Mouse (Mus musculus) forebrain, embryonic 15.5 days (tissue): ENCODE data around the gene Tbc1d23. TPM values are rescaled to one million over a fixed set of nuclear protein-coding genes. Genes with fewer than 3 reads are reported as not detected.
"Not testable (repeated sequence)": the region's sequence is repeated elsewhere in the genome, so short reads cannot be mapped to it uniquely, and the experiment has no call there.

Experiments
- ATAC-seq: fragments of 200-750 bp; cut with Nextera tagmentation; replicated peaks from 2 replicates; pipeline ENCODE4 v1.8.0; 2017; ENCODE audit warnings: mild to moderate bottlenecking, moderate TSS enrichment, moderate library complexity
- H3K27ac ChIP-seq: fragments of 300-500 bp; sonication (generic); replicated peaks from 2 replicates; pipeline ENCODE4 v1.5.1; 2015; ENCODE audit warnings: mild to moderate bottlenecking, inconsistent platforms
- H3K27me3 ChIP-seq: fragments of 300-500 bp; sonication (generic); 2 replicates; pipeline ENCODE4 v1.6.1; 2015; ENCODE audit warnings: inconsistent platforms
- H3K36me3 ChIP-seq: fragments of 300-500 bp; sonication (generic); 2 replicates; pipeline ENCODE4 v1.6.1; 2015; ENCODE audit warnings: mild to moderate bottlenecking, inconsistent platforms
- H3K4me1 ChIP-seq: fragments of 300-500 bp; sonication (generic); 2 replicates; pipeline ENCODE4 v1.6.1; 2015; ENCODE audit warnings: inconsistent platforms
- H3K4me2 ChIP-seq: fragments of 300-500 bp; sonication (generic); replicated peaks from 2 replicates; pipeline ENCODE4 v1.6.1; 2015; ENCODE audit warnings: mild to moderate bottlenecking, inconsistent platforms
- H3K4me3 ChIP-seq: fragments of 300-500 bp; sonication (generic); 2 replicates; pipeline ENCODE4 v1.5.1; 2015; ENCODE audit warnings: mild to moderate bottlenecking, inconsistent platforms
- H3K9ac ChIP-seq: fragments of 300-500 bp; sonication (generic); replicated peaks from 2 replicates; pipeline ENCODE4 v1.6.1; 2015; ENCODE audit warnings: mild to moderate bottlenecking, inconsistent platforms
- H3K9me3 ChIP-seq: fragments of 300-500 bp; sonication (generic); 2 replicates; pipeline ENCODE4 v1.6.1; 2016; ENCODE audit warnings: inconsistent platforms
- WGBS: fragments of 180-500 bp; shearing (Covaris S2); methylation state at CpG from one replicate; pipeline ENCODE4 v1.1.7; 2015; ENCODE audit warnings: mixed read lengths; 5-methylcytosine and 5-hydroxymethylcytosine counted together
- polyA plus RNA-seq: library from polyadenylated mRNA; unstranded; fragments of >200 nt; fragmentation: Nextera tagmentation; extraction: Ambion mirVana; gene quantifications from 2 replicates; pipeline ENCODE4 v1.2.1, GENCODE M21; 2015

Gene Tbc1d23
- polyA plus RNA-seq, 1 experiment from 2014 or later = 33.7 TPM

GRCm38 (mm10) chr16:57196590-57196989 is 34.7 kb downstream of the Tbc1d23 start:
- H3K27ac ChIP-seq = no peak overlapping the region
- no peak overlapping the region for H3K4me2 ChIP-seq
- no peaks in the 10 kb centered on the region for H3K4me1 ChIP-seq
- no peak overlapping the region for H3K4me3 ChIP-seq
- peaks cover 19% of the 10 kb centered on the region for H3K36me3 ChIP-seq
- 86% methylated on average over 5 of the region's 5 CpGs for WGBS
- no peak overlapping the region for H3K9ac ChIP-seq
- no peaks in the 10 kb centered on the region for H3K27me3 ChIP-seq
- no peaks in the 10 kb centered on the region for H3K9me3 ChIP-seq
- no peak for ATAC-seq

- Histone ChIP-seq H3K27ac (no peak overlapping the region), H3K4me1 (no peaks in the 10 kb centered on the region), H3K4me2 (no peak overlapping the region), H3K9ac (no peak overlapping the region), H3K9me3 (no peaks in the 10 kb centered on the region), H3K4me3 (no peak overlapping the region), H3K27me3 (no peaks in the 10 kb centered on the region), H3K36me3 (peaks cover 30% of the 10 kb centered on the region)
- 89% methylated on average over 14 of the region's 14 CpGs for WGBS
- ATAC-seq = no peak
Observed at GRCm38 (mm10) chr16:57191214-57191613, 40.1 kb downstream of the Tbc1d23 start.

DNA sequence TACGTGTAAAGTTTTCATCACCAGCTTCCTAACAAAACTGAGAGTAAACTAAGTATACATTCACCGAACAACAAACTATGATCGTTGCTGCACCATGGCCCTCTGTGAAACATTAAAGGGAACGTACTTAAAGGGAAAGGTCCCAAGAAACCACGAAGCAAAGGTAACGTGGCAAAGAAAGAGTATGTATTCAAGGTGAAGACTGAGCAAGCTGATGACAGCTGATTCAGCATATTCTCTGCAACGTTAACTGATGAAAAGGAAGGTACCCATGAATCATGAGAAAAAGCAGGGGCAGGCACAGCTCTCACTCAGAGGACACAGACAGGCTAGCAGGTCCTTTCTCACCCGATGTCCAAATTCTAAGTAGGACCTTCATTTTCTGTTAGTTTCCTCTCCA is 40.9 kb downstream of the Tbc1d23 start:
- WGBS = 93% methylated on average over 8 of the region's 8 CpGs
- Histone ChIP-seq H3K9ac (no peak overlapping the region), H3K36me3 (peaks cover 34% of the 10 kb centered on the region)

GRCm38 (mm10) chr16:57189493-57189892 is 41.8 kb downstream of the Tbc1d23 start:
- peaks cover 34% of the 10 kb centered on the region for H3K36me3 ChIP-seq
- H3K27me3 ChIP-seq = no peaks in the 10 kb centered on the region
- no peak overlapping the region for H3K4me2 ChIP-seq
- H3K27ac ChIP-seq = no peak overlapping the region
- no peaks in the 10 kb centered on the region for H3K9me3 ChIP-seq
- H3K4me1 ChIP-seq = no peaks in the 10 kb centered on the region
- ATAC-seq = no peak
- WGBS = 90% methylated on average over 2 of the region's 2 CpGs
- no peak overlapping the region for H3K9ac ChIP-seq
- H3K4me3 ChIP-seq = no peak overlapping the region

More for the DNA sequence above, 40.9 kb downstream of the Tbc1d23 start:
- H3K27me3 ChIP-seq = no peaks in the 10 kb centered on the region
- no peaks in the 10 kb centered on the region for H3K4me1 ChIP-seq
- H3K27ac ChIP-seq = no peak overlapping the region
- H3K4me2 ChIP-seq = no peak overlapping the region
- ATAC-seq = no peak
- no peaks in the 10 kb centered on the region for H3K9me3 ChIP-seq
- H3K4me3 ChIP-seq = no peak overlapping the region

- WGBS = 89% methylated on average over 4 of the region's 4 CpGs
- H3K4me2 ChIP-seq = no peak overlapping the region
- H3K27ac ChIP-seq = no peak overlapping the region
- H3K27me3 ChIP-seq = no peaks in the 10 kb centered on the region
- H3K36me3 ChIP-seq = peaks cover 48% of the 10 kb centered on the region
- H3K9ac ChIP-seq = no peak overlapping the region
- no peaks in the 10 kb centered on the region for H3K9me3 ChIP-seq
- H3K4me3 ChIP-seq = no peak overlapping the region
- H3K4me1 ChIP-seq = no peaks in the 10 kb centered on the region
- no peak for ATAC-seq
Observed at GRCm38 (mm10) chr16:57186618-57187017, 44.7 kb downstream of the Tbc1d23 start.

DNA sequence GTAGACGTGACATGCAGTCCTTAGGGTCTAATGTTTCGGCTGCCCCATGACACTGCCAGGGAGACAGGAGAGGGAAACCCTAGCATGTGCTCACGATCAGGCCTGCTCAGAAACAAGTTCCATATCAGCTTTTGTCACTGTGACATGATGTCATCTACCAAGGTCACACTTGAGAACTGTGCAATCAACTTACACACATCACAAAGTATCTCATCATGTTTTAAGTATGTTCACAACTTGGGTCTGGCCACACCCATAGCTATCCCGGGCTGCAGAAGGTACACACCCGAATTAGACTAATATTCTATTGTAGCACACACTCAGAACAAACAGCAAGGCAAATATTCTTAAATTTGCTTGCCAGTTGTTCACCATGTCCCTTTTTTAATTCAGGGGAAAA is 49.3 kb downstream of the Tbc1d23 start:
- ATAC-seq = no peak

GRCm38 (mm10) chr16:57181180-57181579 is 50.1 kb downstream of the Tbc1d23 start:
- H3K9ac ChIP-seq = no peak overlapping the region
- ATAC-seq = no peak
- no peaks in the 10 kb centered on the region for H3K9me3 ChIP-seq
- 85% methylated on average over 11 of the region's 11 CpGs for WGBS
- H3K27me3 ChIP-seq = no peaks in the 10 kb centered on the region
- no peak overlapping the region for H3K27ac ChIP-seq
- H3K4me3 ChIP-seq = no peak overlapping the region
- no peak overlapping the region for H3K4me2 ChIP-seq
- no peaks in the 10 kb centered on the region for H3K4me1 ChIP-seq
- H3K36me3 ChIP-seq = peaks cover 35% of the 10 kb centered on the region

More for the DNA sequence above, 49.3 kb downstream of the Tbc1d23 start:
- Histone ChIP-seq H3K4me1 (no peaks in the 10 kb centered on the region), H3K4me3 (no peak overlapping the region), H3K4me2 (no peak overlapping the region), H3K9me3 (no peaks in the 10 kb centered on the region), H3K27ac (no peak overlapping the region), H3K9ac (no peak overlapping the region), H3K36me3 (peaks cover 35% of the 10 kb centered on the region), H3K27me3 (no peaks in the 10 kb centered on the region)
- 89% methylated on average over 5 of the region's 5 CpGs for WGBS

DNA sequence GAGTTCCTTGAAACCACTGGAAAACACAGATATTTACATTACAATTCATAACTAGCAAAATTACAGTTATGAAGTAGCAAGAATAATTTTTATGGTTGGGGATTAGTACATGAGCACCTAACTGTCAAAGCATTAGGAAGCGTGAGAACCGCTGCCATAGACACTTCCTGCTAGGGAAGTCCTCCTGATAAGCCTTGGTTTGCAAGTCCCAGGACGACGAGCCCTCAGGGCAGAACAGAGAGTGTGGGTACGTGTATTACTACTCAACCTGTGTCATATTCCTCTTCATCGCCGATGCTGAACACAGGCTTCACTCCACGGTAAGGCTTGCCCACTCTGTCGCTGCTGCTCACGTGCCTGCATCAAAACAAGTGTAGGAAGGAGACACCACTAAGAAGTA is 53.6 kb downstream of the Tbc1d23 start:
- no peak overlapping the region for H3K9ac ChIP-seq
- H3K27me3 ChIP-seq = no peaks in the 10 kb centered on the region
- no peak overlapping the region for H3K4me2 ChIP-seq
- no peak for ATAC-seq
- peaks cover 25% of the 10 kb centered on the region for H3K36me3 ChIP-seq
- H3K4me1 ChIP-seq = no peaks in the 10 kb centered on the region
- no peak overlapping the region for H3K27ac ChIP-seq
- no peak overlapping the region for H3K4me3 ChIP-seq
- 93% methylated on average over 10 of the region's 10 CpGs for WGBS
- no peaks in the 10 kb centered on the region for H3K9me3 ChIP-seq

DNA sequence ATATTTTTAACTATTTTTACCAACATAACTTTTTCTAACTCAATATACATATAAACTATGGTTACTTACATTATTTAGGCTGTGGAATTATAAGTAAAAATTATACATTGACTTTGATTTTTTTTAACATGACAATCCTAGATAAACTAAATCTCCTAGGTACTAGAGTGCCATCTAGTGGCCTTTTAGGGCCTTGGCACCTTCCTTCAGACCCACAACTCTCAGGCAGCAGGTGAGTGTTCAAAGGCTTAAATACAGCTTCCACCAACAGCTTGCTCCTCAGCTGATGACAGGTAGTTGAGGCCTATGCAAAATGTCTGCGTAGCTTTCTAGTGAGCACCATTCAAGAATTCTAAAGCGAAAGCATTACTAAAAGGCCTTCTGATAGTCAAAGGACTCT is 54.0 kb downstream of the Tbc1d23 start:
- WGBS = 66% methylated on average over 2 of the region's 2 CpGs

DNA sequence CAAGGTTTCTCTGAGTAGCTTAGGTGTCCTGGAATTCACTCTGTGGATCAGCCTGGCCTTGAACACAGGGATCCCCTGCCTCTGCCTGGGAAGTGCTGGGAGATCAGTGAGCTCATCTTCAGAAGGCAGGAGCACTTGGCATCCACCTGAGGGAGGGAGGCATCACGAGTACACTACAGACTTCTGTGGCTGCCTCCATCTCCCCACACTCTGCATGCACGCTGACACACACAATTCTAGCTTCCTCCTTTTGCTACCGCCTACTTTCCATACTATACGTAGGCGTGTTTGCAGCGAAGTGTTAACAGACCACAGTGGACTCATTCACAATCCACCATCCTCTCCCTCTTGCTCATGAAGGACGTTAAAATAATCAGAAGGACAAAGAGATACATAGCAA is 55.0 kb downstream of the Tbc1d23 start:
- Histone ChIP-seq H3K4me1 (0 out of 2 replicates have a peak, but pooled peaks cover 1% of the 10 kb centered on the region), H3K9me3 (no peaks in the 10 kb centered on the region), H3K36me3 (peaks cover 15% of the 10 kb centered on the region), H3K4me2 (no peak overlapping the region), H3K9ac (no peak overlapping the region), H3K27me3 (no peaks in the 10 kb centered on the region), H3K27ac (no peak overlapping the region), H3K4me3 (no peak overlapping the region)
- WGBS = 88% methylated on average over 7 of the region's 7 CpGs
- ATAC-seq = no peak

More for the DNA sequence above, 54.0 kb downstream of the Tbc1d23 start:
- ATAC-seq = 0 out of 2 replicates have a peak, but pooled peaks have one; percentile 60
- Histone ChIP-seq H3K9ac (no peak overlapping the region), H3K36me3 (peaks cover 24% of the 10 kb centered on the region), H3K27me3 (no peaks in the 10 kb centered on the region), H3K4me2 (no peak overlapping the region), H3K4me1 (no peaks in the 10 kb centered on the region), H3K27ac (no peak overlapping the region), H3K9me3 (no peaks in the 10 kb centered on the region), H3K4me3 (no peak overlapping the region)

GRCm38 (mm10) chr16:57175751-57176150 is 55.6 kb downstream of the Tbc1d23 start:
- 76% methylated on average over 2 of the region's 2 CpGs for WGBS
- H3K4me2 ChIP-seq = no peak overlapping the region
- ATAC-seq = no peak
- no peak overlapping the region for H3K4me3 ChIP-seq
- H3K4me1 ChIP-seq = 0 out of 2 replicates have a peak, but pooled peaks cover 3% of the 10 kb centered on the region
- H3K27ac ChIP-seq = no peak overlapping the region
- no peaks in the 10 kb centered on the region for H3K9me3 ChIP-seq
- H3K9ac ChIP-seq = no peak overlapping the region
- peaks cover 10% of the 10 kb centered on the region for H3K36me3 ChIP-seq
- no peaks in the 10 kb centered on the region for H3K27me3 ChIP-seq

GRCm38 (mm10) chr16:57174480-57174879 is 56.8 kb downstream of the Tbc1d23 start:
- not testable (repeated sequence) for H3K36me3 ChIP-seq, H3K4me3 ChIP-seq, H3K9ac ChIP-seq, H3K4me2 ChIP-seq, H3K4me1 ChIP-seq, H3K27ac ChIP-seq, ATAC-seq, H3K27me3 ChIP-seq, H3K9me3 ChIP-seq

DNA sequence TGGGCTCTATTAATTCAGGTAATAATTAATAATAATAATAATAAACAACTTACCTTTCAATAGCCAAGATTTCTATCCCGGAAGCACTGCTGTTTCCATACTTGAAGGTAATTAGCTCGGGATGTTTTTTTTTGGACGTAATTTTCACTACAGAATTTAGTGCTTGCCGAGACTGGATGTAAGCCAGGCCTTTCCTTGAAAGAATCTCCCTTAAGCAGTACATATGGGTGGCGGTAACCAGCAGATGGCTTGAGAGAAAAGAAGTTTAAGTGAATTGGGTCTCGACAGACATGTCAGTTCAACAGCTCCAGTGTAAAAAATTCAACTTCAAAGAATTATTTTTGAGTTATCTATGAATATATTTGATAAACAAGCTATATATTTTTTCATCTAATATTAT is 59.7 kb downstream of the Tbc1d23 start:
- Histone ChIP-seq H3K4me2 (no peak overlapping the region), H3K36me3 (peaks cover 9% of the 10 kb centered on the region; the same call in 1 of the 2 replicates), H3K4me1 (peaks cover 7% of the 10 kb centered on the region; the same call in 1 of the 2 replicates), H3K9me3 (no peaks in the 10 kb centered on the region), H3K27ac (0 out of 2 replicates have a peak overlapping the region, but pooled peaks have one; percentile 23), H3K27me3 (no peaks in the 10 kb centered on the region), H3K4me3 (no peak overlapping the region), H3K9ac (no peak overlapping the region)
- ATAC-seq = no peak
- WGBS = 54% methylated on average over 6 of the region's 6 CpGs
